Mouse (Mus musculus) liver, adult 2 months (tissue): ENCODE results near the gene Med23.

Experiments used
- CTCF ChIP-seq: fragments of 200-500 bp; IDR thresholded peaks from 2 replicates; pipeline ENCODE4 v1.5.1; 2011; ENCODE audit warnings: low read depth, low read length, control low read depth
- POLR2A ChIP-seq: fragments of 200-500 bp; IDR thresholded peaks from 2 replicates; pipeline ENCODE4 v1.6.1; 2011; ENCODE audit warnings: low read length, control low read depth; ENCODE audit not compliant: insufficient read depth; ENCODE audit errors: extremely low read depth

GRCm38 (mm10) chr10:24830448-24830847, 39.3 kb upstream of the Med23 start:
- no peak for TF ChIP-seq CTCF
- no peak for TF ChIP-seq POLR2A
